Mouse (Mus musculus): ENCODE data around the gene Ajuba.
A peak's percentile ranks its signal among the peaks of the same experiment; 100 is the strongest.

Ajuba gene

GRCm38 (mm10) chr14:54544703-54545102 lies 32.7 kb downstream of the Ajuba start:
- DNase-seq (ENCODE audit: low spot score) = no peak

- DNase-seq (ENCODE audit: low spot score) = no peak
Observed at GRCm38 (mm10) chr14:54540771-54541170, 36.6 kb downstream of the Ajuba start.

- no peak for DNase-seq (ENCODE audit: low spot score)
Observed at GRCm38 (mm10) chr14:54538580-54538979, 38.8 kb downstream of the Ajuba start.

- peak; percentile 83 for DNase-seq (ENCODE audit: low spot score)
Observed at GRCm38 (mm10) chr14:54528446-54529111, 48.8 kb downstream of the Ajuba start.

- no peak for DNase-seq (ENCODE audit: low spot score)
Observed at GRCm38 (mm10) chr14:54528007-54528393, 49.4 kb downstream of the Ajuba start.

- DNase-seq (ENCODE audit: low spot score) = peak; percentile 50
Observed at GRCm38 (mm10) chr14:54527227-54528006, 49.9 kb downstream of the Ajuba start.

- DNase-seq (ENCODE audit: low spot score) = no peak
Observed at GRCm38 (mm10) chr14:54523600-54523999, 53.8 kb downstream of the Ajuba start.

Data from testis, postnatal 14 days (tissue).